Mouse (Mus musculus): ENCODE measurements around the gene Myom1. TPM values are rescaled to one million over a fixed set of nuclear protein-coding genes. Genes with fewer than 3 reads are reported as not detected.

The Myom1 gene
- total RNA-seq, 2 experiments from 2014 or later = 1.8 to 2.1 TPM

DNA sequence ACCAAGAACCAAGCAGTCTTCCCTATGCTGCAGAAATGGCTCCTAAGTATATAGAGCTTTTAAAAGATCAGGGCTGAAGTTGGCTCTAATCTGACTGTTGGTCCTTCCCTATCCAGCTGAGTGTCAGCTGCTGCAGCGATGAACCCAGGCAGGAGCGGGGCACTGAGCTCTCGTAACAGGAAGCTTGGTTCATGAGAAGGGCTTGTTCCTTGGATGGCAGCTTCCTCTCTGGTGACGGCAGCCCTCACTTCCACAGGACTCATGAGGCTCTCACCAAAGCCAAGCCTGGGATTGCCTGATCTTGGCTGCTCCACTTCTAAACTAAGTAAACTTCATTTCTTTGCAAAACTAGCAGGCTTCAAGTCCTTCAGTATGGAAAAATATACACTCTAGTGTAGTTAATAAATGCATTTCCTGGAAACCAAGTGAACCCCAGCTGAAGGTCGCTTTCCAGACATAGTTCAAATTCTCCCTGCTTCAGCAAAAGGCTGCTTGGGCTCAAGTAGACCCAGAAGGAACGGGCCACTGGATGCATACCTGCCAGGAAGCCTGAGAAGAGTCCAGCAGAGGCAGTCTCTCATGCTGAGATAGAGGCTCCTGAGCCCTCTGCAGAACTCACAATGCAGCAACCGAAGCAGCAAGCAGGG is 125.2 kb downstream of the Myom1 start:
- no peak for DNase-seq
- intact Hi-C loops (cut with DNase I) = no loop called here

DNA sequence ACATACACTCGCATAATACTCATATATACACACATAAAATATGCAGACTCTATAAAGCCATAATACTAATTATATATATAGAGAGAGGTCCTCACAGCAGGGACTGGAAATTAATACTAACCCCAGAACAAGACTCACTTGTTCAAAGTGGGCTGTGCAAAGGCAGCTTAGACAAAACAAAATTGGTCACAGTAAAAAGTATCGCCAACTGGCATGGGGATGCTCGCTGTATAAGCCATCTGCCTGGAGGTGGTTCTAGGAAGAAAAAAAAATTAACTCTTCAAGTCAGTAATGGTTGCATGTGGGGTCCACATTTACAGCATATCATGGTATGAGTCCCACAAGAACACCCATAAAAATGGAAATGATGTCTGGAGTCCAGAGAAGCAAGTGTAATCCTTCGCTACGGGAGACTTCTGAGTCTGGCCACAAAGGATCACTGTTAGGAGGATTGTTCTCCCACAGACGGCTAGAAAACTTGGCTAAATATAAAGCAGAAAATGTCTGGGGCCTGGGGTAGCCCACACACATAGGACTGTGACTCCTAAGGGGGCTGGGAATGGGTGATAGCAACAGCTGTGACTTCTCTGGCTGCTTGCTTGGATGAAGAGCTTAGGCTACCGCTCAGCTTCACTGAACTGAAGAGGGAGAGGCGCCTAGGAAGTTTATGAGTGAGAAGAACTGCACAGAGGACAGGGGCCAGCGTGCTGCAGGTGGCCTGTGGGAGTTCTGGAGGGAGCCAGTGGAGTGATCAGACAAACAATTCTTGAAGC is 127.2 kb downstream of the Myom1 start:
- peak; percentile 54 for DNase-seq
- intact Hi-C loops (cut with DNase I) = no loop called here

DNA sequence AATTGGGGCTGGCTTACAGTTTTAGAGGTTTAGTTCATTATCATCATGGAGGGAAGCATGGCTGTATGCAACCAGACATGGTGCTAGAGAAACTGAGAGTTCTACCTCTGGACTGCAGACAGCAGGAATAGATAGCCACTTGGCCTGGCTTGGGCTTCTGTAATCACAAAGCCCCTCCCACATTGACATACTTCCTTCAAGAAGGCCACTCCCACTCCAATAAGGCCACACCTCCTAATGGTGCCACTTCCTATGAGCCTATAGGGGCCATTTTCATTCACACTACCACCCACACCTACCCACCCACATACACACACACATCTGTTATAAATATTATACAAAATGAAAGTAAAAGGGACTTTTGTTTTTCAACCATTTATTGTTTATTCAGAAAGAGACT is 129.8 kb downstream of the Myom1 start:
- no peak for DNase-seq
- intact Hi-C loops (cut with DNase I) = no loop called here

DNA sequence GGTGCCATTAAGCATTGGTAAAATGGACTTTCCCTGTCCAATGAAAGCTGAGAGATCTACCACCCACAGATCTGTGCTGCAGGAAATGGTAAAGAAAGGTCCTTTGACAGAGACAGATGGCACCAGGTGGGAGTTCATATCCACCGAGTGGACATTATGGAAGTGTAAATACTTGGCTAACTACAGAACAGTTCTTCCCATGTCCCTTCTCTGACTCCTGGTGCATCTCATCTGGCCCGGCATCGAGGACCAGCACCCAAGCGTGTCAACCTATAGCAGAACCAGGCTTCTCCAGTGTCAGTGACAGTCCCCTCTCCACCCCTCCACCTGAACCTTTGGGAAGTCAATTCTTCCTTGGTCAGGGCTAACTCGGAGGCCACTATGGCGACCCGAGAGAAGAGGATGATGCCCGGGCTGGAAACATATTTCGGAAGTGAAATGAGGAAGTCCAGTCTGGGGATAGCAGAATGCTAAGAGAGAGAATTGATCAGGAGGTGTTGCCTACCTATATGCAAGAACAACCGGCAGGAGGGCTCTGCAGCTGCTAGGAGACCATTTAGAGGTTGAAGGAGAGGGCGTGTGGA is 130.5 kb downstream of the Myom1 start:
- intact Hi-C loops (cut with DNase I) = no loop called here
- DNase-seq = no peak

DNA sequence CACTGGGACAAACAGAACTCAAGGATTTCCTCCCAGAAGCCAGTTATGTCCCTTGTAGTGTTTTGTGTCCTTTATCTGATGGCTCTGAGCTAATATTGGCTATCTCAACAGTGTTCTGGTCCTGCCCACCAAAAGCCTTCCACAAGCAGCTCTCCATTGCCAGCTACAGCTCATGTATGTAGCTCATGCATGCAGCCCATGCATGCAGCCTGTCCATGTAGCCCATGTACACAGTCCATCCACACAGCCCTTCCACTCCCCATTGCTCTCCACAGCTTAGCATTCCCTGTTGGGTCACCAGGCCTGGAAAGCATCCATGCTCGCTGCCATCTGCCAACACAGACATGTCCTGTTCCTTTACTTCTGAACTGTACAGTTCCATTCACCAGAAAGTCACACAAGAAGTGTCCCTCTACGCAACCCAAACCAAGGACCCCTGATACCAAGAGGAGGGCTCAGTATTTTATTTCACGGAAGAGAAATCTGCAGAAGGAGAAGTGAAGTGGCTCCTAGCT is 132.1 kb downstream of the Myom1 start:
- peak; percentile 38 for DNase-seq
- intact Hi-C loops (cut with DNase I) = no loop called here

DNA sequence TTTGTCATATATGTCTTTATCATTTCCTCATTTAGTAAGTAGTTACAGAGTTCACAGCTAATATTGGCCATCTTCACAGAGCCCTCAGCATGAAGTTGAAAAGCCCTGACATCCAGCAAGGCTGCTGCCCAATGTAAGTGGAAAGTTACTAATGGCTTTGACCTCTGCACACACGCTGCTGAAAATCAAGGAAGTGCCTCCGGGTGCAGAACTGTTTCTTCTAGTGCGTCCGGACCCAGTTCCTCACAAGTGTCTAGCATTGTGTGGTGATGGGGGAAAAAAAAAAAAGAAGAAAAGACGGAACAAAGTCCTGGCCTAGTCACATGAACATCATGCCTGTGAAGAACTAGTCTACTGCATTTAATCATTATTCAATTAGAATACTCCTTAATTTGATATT is 132.7 kb downstream of the Myom1 start:
- no peak for DNase-seq
- intact Hi-C loops (cut with DNase I) = no loop called here

DNA sequence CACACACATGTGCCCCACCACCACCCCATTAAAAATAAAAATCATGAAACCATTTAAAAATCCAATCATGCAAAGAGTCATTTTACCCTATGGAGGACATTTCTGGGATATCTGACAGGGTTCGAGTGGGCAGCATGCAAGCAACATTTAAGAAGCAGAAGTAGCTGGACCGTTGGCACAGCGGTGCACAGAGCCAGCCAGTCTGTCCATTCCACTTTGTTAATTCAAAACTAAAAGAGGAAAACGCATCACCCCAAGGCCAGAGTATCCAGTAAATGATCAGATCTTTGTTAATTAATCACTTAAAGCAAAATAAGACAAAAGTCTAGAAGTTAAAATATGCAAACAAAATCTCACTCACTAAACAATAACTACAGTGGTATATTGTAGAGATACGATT is 133.4 kb downstream of the Myom1 start:
- DNase-seq = no peak
- intact Hi-C loops (cut with DNase I) = no loop called here

DNA sequence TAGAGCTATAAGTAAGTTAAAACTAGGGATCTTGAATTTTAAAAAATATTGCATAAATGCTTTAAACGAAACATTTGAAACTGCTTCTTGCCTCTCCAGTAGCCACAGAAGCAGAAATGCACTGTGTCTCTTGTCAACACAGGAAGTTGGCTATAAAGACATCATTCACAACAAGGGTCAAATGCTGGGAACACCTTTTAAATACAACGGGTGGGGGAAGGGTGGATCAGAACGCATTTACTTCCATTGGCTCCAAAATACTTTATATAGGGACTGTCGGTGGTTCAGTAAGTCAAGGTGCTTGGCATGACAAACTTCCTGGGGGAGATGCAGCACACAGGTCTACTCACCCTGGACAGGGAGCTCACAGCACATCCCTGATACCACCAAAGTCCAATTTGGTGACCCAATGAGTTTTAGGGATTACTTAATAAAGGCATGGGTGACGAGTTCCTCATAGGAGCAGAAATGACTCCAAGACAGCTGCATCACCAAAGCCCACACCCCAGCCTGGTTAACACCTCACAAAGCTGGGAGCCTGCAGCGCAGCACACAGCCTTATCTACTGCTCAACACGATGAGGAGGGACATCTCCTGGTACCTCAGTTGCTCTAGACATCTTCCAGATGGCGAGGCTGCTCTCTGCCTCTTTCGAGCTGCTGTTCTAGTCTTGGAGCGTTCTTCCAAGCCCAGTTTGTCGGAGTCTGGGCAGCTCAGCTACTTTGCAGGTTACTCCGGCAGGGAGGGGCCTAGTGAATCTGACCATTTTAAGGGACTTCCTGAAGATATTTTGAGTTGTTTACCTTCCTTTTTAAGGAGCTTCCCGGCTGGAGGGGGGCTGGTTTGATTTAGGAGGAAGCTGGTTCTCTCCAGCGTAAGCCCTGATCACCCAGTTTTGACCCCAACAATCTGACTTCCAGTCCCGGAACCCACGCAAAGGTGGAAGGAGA is 134.2 kb downstream of the Myom1 start:
- DNase-seq = no peak
- intact Hi-C loops (cut with DNase I) = no loop called here

DNA sequence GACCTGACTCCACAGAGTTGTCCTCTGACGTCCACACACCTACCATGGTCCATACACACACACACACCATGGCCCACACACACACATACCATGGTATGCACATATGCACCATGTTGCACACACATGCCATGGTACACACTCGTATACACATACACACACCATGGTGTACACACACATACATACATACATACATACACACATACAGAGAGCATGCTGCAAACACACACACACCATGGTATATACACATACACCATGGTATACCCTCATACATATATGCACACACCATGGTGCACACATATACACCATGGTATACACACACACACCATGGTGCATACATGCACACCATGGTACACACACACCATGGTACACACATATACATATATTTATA is 134.9 kb downstream of the Myom1 start:
- intact Hi-C loops (cut with DNase I) = no loop called here

DNA sequence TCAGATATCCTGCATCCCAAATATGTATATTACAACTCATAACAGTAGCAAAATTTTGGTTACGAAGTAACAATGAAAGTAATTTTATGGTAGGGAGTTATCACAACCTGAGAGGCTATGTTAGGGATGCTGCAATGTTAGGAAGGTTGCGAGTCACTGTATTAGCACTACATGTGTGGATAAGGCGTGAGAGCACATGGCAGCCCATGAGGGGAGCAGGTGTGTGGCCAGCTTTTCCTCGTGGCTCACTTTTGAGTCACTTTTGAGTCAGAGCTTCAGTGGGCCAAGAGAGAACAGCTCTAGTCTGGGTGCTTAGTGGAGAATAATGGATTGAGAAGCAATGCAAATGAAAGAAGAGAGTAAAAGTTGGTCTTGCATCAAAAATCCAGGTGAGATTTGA is 139.6 kb downstream of the Myom1 start:
- intact Hi-C loops (cut with DNase I) = no loop called here
- no peak for DNase-seq

More for the DNA sequence above, 134.9 kb downstream of the Myom1 start:
- no peak for DNase-seq

DNA sequence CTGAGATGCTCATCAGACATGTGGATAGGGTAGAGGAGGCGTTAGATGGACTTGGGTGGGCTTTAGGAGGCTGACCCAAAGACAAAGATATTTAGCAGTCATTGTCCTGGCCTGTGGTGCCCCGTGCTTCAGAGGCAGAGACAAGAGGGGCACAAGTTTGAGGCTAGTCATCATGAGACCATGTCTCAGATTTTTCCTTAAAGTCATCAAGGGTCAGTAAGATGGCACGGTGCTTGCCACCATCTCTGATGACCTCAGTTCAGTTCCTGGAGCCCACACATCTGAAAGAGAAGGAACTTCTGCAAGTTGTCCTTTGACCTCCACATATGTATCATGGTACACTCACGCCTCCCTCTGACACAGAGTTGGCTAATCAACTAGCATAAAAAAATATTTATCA is 140.7 kb downstream of the Myom1 start:
- DNase-seq = no peak
- intact Hi-C loops (cut with DNase I) = no loop called here

DNA sequence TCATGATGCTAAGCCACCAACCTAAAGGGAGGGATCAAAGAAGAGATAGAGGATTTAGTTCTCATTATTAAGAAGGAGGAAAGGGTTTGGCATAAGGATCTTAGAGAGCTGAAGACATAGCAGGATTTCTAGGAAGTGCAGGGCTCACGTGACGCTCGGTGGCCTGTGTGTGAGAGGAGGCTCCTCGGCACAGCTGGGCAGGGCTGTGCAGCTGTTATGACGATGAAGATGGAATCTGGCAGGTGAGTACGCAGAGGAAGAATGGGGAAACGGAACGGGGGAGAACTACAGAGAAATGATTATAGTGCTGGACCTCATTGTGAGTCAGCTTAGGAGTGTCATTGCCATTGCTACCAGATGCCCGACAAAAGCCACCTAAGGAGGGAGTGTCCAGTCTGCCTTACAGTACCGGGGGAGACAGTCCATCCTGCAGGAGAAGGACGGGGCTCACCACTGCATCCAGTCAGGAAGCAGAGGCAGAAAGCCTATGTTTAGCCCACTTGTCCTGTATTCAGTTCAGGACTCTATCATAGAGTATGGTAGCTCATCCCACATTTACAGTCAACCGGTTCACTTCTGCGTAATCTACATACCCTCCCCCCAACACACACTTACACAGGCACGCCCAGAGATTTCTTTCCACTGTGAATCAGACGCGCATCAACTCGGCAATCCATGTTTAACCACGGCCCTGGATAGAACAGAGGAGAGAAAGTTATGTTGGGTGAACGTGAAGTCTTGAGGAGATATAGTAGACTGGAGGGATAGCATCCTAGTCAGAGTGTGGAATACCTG is 142.1 kb downstream of the Myom1 start:
- DNase-seq = no peak
- intact Hi-C loops (cut with DNase I) = no loop called here

DNA sequence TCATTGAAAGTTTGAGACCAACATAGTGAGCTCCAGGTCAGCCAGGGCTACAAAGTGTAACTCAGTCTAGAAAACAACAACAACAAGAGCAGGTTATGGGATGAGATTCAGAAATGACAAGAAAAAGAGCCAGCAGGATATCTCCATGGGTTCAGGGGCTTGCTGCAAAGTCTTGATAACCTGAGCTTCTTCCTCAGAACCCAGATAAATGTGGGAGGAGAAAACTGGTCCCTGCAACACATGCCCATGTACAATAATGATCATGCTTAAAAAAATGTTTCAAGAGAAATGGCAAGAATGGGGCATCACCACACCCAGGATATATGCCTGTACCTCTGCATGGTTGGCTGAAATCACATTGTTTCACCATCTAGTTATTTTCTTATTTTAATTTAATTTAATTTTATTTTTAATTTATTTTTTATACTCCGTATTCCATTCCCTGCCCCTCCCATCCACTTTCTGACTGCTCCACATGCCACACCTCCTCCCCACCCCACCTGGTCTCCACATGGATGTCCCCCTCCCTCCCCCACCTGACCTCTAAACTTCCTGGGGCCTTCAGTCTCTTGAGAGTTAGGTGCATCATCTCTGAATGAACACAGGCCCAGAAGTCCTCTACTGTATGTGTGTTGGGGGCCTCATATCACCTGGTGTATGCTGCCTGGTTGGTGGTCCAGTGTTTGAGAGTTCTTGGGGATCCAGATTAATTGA is 143.0 kb downstream of the Myom1 start:
- DNase-seq = no peak
- intact Hi-C loops (cut with DNase I) = no loop called here

DNA sequence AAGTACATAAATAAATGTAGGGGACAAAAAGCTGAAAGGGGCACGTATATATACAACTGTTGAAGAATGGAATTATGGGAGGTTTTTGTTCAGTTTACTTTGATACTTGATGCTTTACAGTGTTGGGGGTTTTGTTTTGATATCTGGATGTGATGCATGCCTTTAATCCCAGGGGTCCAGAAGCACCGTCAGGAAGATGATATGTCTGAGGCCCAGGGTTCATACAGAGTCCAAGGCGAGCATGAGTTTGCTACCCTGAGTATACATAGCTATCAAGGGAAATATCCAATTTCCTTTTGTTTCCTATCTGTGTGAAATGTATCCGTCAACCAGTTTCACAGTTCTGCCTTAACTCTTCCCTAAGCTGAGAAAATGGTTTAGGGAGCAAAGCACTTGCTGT is 150.9 kb downstream of the Myom1 start:
- intact Hi-C loops (cut with DNase I) = no loop called here
- DNase-seq = no peak

DNA sequence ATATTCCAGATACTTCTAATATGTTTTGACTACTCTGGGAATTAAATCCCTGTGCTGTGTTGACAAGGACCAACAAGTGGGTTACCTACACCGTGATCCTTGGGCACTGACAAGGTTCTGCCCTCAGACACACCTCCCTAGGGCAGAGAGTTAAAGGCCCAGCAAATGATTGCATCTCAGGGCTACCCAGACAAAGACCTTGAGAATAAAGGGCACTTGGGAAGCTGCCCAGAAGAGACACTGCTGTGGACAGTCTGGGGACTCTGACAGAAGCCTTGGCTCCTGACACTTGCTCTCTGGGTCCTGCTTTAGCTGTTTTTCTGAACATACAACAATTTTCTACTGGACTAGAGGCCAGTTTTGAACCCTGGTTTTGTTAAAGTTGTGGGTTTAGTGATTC is 152.8 kb downstream of the Myom1 start:
- intact Hi-C loops (cut with DNase I) = no loop called here
- DNase-seq = peak; percentile 8

DNA sequence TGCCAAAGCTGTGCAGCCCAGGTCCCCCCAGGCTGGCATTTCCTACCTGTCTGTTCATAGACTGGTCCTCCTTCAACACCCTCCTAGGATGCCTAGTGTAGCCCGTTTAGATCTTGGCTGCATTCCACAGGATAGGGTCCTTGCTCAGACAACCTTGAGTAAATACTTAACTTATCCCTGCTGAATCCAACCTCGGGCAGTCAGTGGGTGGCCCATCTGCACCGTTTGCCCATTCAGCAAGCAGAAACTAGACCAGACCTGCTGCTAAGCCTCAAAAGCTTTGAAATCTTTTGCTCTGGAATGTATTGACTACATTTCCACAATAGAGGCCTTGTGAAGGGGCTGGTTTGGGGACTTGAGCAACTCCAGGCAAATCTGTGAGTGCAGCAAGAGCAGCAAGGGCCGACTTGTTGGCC is 156.7 kb downstream of the Myom1 start:
- intact Hi-C loops (cut with DNase I) = no loop called here
- DNase-seq = peak; percentile 10

DNA sequence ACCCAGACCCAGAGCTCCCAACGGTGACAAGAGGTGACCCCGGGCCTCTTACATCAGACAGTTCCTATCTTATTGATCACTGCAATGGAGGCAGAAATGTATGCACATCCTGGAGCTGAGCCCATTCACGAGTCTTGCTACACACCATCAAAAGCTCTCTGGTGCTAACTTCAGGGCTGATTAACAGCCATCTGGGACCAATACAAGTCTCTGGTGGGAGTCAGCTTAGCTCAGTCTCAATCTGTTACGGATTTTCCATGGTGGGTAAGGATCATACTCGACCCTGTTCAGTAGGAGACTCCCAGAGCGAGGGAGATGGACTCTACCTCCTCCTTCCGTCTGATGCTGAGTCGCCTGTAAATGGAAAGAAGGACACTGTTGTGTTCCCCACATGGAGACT is 157.3 kb downstream of the Myom1 start:
- no peak for DNase-seq
- intact Hi-C loops (cut with DNase I) = no loop called here

DNA sequence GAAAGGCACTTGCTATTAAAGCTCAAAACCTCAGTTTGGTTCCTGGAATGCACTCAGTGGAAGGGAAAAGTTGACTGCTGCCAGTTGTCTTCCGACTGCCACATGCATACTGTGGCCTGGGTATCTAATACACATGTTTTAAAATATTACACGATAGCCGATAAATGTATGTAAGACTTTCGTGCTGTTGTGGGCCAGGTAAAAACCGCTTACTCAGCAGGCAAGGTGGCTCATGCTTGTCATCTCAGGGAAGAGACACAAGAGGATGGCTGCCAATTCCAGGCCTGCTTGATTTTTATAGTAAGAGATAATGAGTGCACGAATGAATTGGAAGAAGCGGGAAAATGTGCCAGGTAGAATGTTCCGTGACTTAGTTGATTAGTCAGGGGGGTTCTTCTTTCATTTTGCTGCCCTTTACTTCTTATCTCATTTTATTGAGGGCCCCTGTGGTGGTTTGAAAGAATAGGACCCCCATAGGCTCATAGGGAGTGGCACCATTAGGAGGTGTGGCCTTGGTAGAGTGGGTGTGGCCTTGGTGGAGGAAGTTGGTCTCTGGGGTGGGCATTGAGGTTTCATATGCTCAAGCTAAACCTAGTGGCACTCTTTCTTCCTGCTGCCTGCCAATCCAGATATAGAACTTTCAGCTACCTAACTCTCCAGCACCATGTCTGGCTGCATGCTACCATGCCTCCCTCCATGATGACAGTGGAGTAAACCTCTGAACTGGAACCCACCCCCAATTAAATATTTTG is 158.0 kb downstream of the Myom1 start:
- intact Hi-C loops (cut with DNase I) = no loop called here

DNA sequence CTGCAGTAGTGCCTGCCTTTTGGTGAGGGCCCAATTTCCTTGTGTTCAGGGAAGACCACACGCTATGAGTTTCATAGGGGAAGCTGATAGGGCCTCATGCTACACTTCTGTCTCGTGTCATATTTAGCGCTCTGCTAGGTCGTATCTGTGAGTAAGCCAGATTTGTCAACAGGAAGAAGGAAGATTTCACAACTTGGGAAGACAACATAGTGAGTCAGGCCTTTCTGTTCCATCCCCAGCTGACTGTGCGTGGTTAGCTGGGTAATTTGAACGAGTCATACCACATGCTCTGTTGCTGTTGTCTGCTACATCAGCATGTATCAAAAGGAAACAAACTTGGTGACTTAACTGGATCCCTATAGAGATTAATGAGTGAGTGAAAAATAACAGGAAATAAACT is 162.6 kb downstream of the Myom1 start:
- intact Hi-C loops (cut with DNase I) = no loop called here
- no peak for DNase-seq

More for the DNA sequence above, 158.0 kb downstream of the Myom1 start:
- no peak for DNase-seq

All from left cerebral cortex, postnatal 4 days (tissue).